Mouse (Mus musculus) left cerebral cortex, adult 8-10 months (tissue): ENCODE measurements at regions not wholly inside any gene's neighbourhood (a gene's known extent, or its start where the extent isn't known, plus 50 kb on each side); places are given as distances from the start of the nearest gene placed in this dataset.

Experiments
- DNase-seq, 2 experiments: peaks; one replicate each; pipeline ENCODE4 v3.0.0; 2022; ENCODE audit warnings: low spot score in 2 of 2

DNA sequence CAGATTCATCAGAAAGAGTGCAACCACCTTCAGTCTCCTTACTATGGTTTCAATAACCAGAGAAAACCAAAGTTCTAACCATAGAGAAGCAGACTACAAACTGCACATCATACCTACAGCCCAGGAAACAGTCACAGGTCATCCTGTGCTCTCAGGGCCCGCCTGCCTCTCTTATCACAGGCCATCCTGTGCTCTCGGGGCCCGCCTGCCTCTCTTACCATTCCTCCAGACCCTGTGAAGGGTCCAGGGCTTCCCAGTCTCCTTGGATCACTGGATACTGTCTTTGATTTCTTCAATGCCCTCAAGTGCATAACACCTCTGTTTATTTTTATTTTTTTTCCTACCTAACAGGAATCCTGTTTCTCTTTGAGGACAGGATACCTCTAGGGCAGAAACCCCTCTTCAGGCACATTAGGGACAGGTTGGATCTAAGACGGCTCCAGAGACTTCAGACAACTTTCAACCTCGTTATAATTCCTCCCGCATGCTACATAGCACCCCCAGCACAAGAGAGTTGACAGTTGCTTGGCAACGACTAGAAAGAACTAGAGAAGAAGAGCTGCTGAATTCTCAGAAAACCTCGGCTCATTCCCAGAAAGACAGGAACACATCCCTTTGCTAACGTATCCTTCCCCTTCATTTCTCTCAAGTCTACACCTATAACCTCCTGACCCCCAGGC is 95.4 kb upstream of the Bmper start:
- DNase-seq: peak in 1 of 2 experiments; percentile 7

DNA sequence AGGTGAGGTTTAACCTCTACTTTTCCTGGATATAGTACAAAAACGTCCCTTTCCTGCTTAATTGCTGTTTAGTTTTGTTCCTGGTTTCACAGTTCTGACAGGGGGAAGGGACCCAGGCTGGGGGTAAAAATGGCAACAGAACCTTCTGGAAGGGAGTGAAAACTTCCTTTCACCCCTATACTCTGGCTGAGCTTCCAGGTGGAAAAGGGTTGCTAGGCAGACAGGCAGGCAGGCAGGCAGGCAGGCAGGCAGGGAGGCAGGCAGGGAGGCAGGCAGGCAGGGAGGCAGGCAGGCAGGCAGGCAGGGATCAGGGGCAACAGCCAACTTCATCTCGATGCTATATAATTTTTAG is 94.9 kb upstream of the Bmper start:
- no peak for DNase-seq

DNA sequence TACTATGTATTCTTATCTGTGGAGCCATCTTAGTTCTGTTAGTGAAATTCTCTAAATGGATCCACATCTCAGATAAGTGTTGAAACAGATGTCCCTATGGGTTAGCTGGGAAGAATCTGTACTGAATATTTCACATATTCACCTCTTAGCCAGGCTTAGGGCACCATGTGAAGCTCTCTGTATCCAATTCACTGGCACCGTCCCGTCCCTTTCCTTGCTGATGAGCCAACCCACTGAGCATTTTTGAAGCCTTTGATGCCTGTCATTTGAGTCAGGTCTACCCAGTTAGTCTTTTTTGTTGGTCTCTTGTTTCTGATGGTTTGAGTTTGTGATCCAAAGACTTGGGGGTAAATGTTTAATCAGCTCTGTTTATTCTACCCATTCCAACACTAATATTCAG is 88.9 kb upstream of the Bmper start:
- no peak for DNase-seq

DNA sequence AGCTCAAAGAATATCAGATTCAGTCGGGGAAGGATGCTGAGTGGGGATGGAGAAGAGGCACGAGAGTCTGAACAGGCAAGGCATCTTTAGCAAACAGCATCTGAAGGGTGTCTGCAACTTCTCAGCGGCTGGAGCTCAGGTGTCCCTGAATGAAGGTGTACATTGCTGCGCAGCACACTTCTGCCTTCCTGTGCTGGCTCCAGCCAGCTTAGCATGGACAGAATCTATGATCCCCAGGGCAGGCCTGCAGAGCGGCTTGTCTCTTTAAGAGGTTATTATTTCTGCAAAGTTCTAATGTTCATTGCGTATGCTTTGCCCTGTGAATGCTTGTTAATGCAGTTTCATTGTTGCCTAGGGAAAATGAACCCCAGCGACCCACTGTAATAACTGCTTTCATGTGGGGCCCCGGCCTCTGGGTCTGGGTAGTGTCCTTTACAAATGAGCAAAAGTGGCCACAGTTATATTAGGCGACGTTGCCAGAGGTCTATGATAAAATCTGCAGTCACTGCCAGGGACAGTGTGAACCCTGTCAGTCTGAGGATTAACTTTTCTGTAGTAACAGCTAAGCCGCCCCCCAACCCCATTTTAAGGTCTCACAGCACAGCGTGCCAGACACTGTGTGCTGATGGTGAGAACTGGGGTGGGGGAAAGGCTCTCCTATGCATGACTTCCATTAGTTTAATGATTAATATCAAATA is 88.3 kb upstream of the Bmper start:
- no peak for DNase-seq

DNA sequence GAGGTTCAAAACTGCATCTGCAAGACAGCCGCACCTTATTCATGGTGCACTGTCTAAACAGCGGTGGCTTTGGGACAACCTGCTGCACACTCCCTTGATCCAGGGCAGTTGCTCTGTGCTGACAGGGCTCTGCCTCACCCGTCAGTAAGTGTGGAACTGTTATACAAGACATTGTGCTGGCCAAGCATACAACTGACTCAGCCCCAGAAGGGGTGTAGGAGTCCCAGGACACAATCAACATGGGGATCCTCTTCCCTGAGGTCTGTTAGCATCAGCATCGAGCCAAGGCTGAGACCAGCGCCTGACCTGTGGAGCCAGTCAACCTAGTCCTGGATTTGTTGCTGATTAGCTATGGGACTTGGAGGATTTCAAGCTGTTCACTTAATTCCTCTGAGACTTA is 86.4 kb upstream of the Bmper start:
- DNase-seq: no peak

DNA sequence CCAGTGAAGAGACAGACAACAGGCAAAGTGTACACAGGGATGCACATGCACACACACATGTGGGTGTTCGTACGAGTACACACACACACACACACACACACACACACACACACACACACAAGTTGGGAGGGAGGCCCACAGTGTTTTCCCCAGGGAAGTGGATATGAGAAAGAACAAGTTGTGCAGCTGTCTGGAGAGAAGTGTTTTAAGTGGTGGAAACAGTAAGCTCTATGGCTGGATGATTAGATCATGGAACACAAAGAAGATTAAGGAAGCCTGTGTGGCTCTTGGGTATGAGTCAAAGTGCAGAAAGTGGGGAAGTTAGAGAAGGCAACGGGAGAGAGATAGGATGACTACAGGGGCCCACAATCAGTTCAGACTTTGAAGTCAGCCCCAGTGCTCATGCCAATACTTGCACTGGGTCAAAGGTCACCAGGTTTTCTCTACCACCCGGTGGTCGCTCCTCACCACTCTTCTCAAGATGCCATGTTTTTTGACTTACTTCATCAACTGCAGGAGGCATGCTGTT is 85.1 kb upstream of the Bmper start:
- DNase-seq: no peak

DNA sequence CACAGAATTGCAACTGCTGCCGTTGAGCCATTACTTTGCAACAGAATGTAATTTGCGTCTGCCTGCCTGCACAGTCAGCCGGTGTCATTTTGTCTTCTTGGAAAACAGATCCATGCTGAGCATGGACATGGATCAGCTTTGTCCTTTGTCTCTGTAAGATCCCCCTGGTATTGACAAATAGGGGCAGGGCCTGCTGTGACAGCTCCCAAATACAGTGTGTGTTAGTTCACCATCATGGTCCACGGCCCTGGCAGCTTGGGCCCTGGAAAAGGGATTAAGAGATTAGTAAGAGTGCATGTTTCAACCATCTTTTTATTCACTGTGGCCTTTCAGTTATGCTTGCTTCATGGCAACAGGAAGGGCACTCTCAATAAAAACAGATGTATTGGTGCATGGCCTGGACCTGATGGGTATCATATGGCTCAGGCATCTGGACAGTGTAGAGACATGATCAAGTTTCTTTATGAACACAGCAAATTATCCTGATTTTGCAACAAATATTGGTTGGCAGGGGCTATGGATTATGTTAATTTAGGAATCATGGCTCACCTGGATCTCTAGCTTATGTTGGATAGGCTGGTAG is 83.2 kb upstream of the Bmper start:
- no peak for DNase-seq

DNA sequence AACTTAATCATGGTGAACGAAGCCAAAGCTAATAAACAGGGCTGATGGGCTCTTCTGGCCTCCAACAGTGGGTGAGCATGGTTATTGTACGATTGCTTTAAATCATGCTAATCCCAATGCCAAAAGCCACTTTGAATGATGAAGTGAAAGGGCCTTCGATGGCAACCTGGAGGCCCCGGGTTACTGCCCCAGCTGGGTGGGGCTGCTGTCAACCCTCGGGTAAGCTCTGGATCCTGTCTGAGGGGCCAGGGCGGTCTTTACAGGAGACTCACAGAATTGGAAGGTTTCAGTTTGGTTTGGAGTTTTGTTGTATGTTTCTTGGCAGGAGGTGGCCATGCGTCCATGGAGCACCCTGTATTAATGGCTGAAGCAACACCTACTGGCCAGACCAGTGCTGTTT is 78.6 kb upstream of the Bmper start:
- DNase-seq: no peak

DNA sequence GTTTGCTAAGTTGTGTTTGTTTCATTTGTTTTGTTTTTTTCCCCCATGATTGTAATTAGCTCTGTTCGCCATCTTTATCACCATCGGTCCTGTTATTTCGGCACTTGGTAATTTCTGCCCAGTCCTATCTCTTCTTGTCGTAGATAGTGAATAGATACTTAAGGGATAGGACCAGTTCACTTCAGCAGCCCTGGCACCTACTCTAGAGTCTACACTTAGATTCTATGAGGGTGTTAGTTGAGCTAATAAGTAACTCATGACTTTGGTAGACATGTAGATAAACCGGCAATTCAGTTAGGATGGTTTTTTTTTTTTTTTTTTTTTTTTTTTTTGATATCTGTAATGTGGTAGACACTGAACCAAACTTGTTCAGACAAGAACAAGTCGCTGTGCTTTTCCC is 72.5 kb upstream of the Bmper start:
- DNase-seq: no peak

DNA sequence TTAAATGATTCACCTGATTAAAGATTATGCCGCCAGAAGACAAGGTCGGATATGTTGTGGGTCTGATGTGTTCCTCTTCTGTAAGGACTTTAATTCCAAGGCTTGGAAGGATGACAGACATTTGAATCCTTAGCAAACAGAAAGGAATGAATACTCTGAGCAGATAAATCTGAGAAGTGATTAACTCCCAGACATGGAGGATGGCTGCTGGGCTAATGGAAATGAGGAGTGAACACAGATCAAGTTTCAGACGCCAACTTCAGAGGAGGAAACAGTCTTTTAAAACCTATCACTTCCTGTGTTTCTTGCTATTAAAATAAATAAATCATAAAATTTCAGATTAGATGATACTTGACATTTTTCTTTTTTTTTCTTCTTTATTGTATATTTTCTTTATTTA is 72.0 kb upstream of the Bmper start:
- no peak for DNase-seq

DNA sequence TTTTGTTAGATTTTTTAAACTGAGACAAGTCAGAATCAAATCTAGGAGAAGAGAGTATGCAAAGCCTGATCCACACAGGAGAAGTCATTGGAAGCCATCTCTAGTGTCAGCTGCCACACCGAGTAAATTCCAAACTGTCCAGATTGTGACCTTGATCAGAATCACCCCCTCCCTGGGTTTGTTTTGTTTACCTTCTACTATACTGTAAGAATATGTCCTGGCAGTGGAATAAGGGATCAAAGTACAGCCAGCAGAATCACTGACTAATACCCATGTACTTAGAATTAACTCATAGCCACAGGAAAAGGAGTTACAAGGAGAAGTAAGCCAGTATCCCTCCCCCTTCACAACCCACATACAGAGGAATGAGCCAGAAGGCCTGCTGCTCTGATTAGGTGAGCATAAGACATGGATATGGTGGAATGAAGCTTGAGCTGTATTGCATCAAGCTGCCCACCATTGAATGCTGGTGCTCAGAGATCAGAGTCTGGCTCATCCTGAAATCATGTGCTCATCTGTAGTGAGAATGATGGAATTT is 70.9 kb upstream of the Bmper start:
- DNase-seq: no peak

DNA sequence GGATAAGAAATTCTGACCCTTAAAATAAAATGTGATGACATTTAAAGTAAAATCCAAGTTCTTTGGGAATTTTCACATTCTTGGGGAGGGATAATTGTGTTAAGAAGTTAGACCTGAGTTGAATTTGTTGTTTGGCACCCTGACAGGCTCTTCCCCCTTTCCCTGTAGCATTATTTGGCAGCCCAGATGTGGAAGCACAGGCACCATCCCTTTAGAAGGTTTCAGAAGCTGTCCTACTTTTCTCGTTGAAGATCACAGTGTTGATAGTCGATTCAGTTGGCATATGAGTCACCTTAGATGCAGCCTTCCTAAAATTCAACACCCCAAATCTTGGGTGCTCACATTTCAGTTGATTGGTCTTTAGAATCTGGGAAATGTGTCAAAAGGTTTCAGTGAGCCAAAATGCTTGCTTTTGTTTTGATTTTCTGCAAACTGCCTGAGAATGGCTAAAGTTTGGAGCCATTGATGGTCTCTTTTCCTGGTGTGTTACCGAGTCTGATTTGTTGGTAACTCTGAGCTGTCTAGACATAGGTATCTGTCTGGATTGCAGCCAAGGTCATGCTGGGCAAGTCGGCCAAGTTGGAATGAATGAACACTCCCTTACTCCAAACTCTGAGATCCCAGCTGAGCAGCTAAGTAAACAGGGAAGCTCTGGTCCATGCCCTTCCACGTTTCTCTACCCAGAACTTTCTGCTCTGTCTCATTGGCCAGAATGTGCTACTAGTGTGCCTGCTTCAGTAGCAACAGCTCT is 65.9 kb upstream of the Bmper start:
- no peak for DNase-seq

DNA sequence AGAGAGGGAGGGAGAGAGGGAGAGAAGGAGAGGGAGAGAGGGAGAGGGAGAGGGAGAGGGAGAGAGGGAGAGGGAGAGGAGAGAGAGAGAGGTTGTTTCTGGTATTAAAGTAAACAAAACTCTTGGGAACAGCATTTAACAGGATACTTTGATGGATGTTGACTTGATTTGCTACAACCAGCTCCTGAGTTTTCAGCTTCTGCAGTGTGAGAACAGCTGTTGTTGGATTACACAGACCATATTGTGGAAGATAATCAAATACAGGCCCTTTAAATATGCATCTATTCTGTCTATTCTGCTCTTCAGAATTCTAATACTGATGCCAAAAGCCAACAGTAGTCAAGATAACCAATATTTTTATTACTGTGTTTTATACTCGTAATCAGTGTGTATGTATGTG is 64.4 kb upstream of the Bmper start:
- no peak for DNase-seq

DNA sequence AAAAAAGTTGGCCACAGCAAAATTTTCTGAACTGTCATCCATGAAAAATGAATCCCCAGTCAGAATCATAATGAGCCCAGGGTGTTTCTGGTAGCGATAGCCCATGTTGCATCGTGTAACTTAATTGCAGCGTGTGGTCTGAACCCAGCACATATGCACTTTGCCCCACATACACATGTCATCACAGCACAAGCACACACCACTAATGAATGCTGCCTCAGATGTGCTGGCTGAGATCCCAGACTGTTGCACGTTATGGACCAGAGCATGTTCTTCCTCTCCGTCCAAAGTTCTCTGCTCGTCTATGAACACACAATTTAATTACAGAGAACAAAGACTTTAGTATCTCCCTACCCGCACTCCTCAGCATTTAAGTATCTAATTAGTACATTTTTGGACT is 61.5 kb upstream of the Bmper start:
- no peak for DNase-seq

DNA sequence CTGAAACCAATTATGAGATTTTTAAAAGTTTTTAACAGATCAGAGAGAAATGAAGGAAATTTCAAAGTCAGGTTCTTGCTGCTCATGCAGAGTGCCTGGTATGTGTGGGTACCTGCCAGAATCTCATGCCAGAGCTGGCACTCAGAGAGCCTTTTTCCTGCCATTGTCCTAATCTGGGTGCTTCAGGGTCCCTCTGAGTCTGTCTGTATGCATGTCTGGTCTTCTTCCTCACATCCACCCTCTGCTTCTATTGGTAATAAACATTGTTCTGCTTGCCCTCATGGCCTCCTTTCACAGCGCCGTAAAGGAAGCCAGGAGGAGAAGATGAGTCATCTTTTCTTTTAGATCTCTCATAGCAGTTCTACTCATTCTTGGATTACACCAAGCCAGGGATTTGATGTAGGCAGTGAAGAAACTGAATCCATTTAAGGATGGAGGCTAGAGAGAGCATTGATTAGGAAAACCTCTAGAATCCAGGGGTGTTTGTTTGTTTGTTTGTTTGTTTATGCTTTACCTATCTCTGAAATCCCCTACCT is 55.8 kb upstream of the Bmper start:
- DNase-seq: peak in 1 of 2 experiments; percentile 1

DNA sequence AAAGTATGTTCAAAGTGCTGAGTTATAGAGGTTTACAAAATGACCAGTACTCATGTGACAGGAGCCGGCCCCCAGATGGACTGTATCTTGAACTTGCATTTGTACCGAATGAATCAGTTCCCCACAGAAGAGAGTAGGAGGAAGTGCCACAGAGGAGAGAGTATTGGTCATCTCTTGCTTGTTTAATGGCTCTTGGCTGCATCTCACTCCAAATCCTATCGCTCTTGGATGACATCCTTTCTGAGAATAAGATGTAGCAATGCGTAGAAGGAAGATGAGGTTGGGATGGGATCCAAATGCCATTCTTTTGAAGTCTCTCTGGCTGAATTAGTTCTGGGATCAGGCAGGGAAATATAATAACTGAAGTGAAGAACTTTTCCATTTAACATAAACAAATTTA is 55.2 kb upstream of the Bmper start:
- no peak for DNase-seq

DNA sequence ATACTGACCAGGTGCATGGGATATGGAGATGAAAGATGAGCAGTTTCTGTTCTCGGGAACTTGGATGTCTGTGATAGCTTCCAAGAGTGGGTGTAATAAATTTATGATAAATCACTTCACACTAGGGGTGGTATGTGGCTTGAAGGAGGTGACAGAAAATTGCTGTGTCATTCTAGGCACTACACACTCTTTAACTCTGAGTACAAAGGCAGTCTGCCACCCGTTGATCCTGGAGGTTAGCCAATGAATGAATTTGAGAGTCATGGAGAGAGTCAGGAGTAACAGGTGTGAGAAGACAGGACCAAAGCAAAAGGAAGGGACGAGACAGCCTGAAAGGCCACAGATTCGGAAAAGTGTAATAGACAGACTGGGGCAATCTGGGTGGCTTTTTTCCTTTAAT is 54.7 kb upstream of the Bmper start:
- no peak for DNase-seq

DNA sequence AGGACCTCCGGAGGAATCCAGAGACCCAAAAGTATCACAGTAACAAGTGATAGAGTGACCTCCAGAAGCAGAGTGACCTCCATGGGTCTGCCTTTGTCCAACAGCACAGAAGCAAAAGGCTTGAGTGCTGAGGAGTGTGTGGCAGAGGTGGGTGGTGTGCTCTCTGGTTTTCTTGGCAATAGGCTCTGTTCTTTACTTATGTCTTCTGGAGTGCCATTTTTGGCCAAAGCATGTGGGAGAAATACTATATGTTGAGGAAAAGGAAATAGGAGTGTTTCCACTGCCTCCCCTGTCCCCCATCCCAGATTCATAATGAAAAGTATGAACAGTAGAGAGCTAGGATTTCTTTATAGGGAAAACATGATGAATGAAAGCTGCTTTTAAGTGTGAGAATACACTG is 51.5 kb upstream of the Bmper start:
- no peak for DNase-seq
